Mouse (Mus musculus): ENCODE measurements at regions not wholly inside any gene's neighbourhood (a gene's known extent, or its start where the extent isn't known, plus 50 kb on each side); places are given as distances from the start of the nearest gene placed in this dataset.
"Not testable (repeated sequence)": the region's sequence is repeated elsewhere in the genome, so short reads cannot be mapped to it uniquely, and the experiment has no call there.

DNA sequence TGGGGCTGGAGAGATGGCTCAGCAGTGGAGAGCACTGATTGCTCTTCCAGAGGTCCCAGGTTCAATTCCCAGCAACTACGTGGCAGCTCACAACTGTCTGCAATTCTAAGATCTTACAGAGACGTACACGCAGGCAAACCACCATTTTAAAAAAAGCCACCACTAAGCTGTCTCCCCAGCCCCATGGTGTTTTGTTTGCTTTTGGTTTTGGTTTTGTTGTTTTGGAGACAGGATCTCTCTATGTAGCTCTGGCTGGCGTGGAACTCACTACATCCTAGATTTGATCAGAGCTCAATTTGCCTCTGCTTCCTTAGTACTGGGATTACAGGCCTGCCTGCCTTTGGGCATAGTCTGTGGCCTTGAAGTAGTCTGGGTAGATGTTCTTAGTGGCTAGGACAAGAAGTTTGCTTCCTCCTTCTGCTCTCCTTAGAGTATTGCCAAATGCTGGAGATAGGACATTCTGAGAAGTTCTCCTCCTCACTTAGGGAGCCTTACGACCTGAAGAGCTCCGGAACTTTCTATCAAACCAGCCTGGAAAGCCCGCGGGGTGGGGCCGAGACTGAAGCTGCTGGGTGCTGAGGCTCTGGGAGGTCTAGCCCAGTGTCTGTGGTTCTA lies 495.4 kb upstream of the Chrm3 start:
- DNase-seq = not testable (repeated sequence)

DNA sequence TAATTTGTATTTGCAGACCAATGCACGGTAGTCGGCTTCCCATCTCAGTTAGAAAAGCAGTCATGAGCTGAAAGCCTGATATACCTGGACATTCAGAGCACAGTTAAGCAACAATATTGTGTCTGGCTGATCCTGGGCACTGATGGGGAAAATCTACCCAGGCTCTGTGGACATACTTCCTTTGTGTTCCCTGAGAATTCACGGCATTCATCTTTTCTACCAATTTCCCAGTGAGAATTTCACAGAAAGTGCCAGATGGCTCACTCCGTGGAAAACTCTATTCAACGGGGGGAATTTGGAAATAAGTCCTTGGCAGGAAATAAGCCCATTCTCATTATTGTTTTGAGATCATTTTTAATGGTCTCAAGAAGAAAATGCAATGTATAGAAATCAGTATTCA lies 484.6 kb upstream of the Chrm3 start:
- DNase-seq = no peak

DNA sequence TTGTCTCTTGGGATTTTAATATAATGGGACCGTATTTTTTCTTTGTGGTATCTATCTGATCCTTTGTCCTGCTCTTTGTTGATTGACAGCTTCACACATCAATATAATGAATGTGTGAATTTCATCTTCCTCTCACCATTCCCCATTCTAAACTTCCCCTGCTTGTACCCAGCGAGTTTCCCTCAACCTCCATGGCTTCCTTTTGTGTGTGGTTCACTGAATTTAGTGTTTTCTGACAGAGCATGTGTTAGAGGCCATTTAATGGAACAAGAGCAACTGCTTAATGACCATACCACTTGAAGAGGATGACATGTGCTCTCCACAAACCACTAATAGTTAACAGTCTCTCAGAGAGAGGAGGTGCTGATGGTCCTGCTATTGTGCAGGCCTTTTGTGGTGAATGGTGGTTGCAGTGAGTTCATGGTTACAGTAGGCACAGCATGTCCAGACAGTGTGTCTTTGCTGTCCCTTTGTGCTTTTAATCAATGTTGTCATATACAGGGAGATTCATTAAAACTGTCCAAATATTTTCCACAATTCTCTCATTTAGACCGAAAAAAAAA lies 438.8 kb upstream of the Chrm3 start:
- no peak for DNase-seq
